Mouse (Mus musculus) CH12.LX (cell line): ENCODE measurements around the gene Rora.

ENCODE experiments used
- JUND ChIP-seq: conservative IDR thresholded peaks from 2 replicates; pipeline ENCODE4 v1.6.1; 2011; ENCODE audit warnings: low read depth, low read length, improper control_type of control experiment
- POLR2A ChIP-seq: IDR thresholded peaks from 2 replicates; pipeline ENCODE4 v1.6.1; 2011; ENCODE audit warnings: low read depth, mild to moderate bottlenecking, improper control_type of control experiment, low read length
- USF1 ChIP-seq: IDR thresholded peaks from 2 replicates; pipeline ENCODE4 v1.6.1; 2014; ENCODE audit warnings: low read depth, mild to moderate bottlenecking, inconsistent platforms, low read length, improper control_type of control experiment

DNA sequence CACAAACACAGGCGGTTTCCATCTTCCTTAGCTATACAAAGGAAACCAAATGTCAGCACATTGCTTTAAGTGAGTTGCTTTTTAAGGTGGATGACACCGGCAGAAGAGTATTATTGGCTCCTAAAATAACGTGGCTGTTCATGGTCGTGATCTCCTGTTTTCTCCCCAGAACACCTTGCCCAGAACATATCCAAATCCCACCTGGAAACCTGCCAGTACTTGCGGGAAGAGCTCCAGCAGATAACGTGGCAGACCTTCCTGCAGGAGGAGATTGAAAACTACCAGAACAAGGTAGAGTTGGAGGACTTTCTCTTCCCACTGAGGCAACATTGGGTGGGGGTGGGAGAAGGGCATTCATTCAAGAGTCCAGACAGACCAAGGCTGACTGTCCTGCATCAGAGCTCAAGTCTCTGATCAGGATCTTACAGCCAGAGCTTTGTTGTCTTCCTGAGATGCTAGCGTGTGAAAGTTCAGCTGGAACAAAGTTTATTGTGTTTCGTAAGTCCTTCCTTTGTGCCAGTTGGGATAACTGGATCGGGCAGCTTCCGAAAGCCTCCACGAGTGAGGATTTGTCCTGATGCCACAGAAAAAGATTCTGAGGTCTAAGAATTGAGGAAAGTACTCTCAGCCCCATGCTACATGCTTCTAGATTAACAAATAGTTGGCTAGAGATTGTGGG lies 717.6 kb downstream of the Rora start:
- TF ChIP-seq JUND (no peak), USF1 (no peak), POLR2A (no peak)
